Mouse (Mus musculus) T-helper 17 cell (primary cell): ENCODE results near the gene Snrnp25.

Source experiments
- in situ Hi-C, 2 experiments: fragments of 300-600 bp; cut with MboI, MseI; formaldehyde crosslinking; loops; 1 replicate in 1 of 2; 2 replicates in 1 of 2; pipeline ENCODE4 v1.15.1; 2025; ENCODE audit warnings: high pct_unique_total_duplicates in 2 of 2

Gene Snrnp25

DNA sequence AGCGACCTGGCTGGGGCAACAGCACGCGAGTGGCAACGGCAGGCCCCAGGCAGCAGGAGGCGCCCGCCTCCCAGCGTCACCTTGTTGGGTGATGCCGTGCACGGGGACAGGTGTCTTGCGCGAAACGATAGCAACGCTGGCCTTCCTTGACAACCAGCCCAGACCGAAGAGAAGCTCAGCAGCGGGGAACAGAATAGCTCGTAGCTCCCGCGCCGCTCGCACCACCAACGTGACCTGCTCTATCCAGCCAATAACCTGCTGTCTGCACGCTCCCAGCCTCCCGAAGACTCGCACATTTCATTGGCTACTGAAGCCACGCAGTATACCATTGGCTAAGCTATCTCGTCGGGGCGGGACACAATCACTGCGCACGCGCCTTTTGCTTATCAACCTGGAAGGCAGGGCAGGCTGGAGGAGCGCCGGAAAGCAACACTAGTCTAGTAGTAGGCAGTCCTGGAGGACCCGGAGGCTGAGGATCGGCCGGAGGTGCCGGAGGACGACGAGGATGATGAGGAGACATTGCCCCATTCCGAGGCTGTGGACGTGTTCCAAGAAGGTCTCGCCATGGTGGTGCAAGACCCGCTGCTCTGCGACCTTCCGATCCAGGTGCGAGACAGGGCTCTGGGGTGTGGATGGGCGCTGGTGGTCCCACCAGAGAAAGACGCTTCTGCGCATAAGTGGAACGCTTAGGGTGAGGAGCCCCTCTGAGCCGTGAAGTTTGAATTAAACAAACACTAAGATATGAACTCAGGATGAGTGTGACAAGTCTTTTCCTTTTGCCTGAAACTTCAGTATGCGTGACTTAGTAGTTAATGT is at the start of gene Snrnp25:
TSS of gene Snrnp25 (plus strand) at position 358 of the 816 bp plus-strand sequence.
- in situ Hi-C loops = no loop called here

DNA sequence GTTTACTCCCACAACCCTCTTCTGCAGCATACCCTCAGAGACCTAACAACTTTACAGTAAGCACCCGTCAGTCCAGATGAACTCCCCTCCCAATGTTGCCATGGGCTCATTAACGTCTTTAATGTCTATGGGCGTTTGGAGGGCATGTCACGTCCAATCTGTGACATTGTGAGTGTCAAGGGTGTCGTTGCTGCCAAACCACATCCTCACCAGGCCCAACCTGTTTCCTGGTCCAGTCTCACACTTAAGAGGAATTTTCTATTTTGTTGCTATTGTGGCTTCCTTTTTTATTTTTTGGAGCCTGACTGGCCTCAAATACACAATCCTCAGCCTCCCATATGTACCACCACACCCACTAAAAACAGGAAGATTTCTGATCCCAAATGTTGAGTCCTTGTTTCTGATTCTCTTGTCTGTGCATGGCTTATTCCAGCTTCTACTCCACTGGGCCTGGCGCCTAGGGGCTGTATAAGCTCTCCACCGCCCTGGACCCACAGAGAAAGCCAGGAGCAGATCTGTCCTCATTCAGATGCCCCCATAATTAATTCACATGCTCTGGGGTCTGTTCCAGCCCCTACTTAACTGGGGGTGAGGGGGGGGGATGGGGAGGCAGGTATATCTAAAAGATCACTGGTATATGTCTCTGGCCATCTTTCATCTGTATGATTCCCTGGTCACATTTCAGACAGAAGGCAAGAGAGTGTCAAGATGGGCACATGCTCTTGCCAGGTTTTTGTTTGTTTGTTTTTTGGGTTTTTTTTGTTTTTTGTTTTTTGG is 48.2 kb upstream of the Snrnp25 start:
- in situ Hi-C loops = loop anchor here in 1 of 2 experiments (10.0 to 25.0 kb wide), 2 partner anchors 470 to 892 kb away; no protein-coding TSS in a partner anchor

DNA sequence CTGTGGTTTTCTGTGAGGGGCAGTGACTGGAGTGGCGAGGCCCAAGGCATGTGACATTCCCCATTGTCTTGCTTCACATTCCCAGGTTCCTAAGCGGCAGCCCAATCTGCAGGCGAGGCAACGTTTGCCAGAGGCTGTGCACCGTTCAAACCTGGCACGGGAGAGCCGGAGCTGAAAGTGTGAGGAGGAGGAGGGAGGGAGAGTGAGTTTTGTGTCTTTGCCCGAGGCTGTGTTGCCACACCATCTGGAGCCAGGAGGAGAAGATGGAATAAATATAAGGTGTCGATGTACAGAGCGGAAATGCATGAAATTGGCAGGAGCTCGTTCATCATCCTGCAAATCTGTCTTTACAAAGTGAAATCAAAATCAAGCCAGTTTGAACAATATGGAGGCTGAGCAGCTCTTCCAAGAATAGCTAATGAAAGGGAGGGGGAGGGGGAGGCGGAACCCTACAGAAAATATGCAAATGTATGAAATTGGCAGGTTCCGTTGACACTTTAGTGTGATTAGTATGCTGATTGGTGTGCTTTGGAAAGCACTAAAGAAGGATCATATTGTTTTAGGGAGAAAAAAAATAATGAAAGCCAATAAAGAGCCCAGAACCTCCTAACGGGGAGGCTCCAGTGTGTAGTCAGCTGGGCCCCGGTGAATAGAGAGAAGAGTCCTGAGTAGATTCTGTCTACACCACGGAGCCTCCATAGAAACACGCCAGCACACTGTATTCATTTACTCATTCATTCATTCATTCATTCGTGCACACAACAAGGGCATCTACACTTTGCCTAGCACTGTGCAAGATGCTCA is 47.2 kb upstream of the Snrnp25 start:
- in situ Hi-C loops = loop anchor here in 1 of 2 experiments (10.0 to 25.0 kb wide), 2 partner anchors 471 to 893 kb away; no protein-coding TSS in a partner anchor

DNA sequence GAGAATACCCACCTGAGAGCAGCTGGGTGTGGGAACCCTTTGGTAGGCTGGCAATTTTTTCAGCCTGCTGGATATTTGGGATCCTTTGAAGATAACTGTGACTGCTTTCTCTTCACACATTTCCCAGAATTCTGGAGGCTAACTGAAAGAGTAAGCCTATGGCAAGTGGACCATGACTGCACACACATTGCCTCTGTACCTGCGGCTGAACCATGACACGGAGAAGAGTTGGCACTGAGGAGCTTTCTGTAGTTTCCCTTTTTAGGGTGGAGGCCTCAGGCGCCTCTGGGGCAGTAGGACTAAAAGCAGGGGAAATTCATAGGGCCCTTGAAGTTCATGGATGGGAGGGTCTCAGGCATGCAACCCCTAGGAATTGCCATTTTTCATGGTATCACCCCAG is 46.0 kb upstream of the Snrnp25 start:
- in situ Hi-C loops = loop anchor here in 1 of 2 experiments (10.0 to 25.0 kb wide), 2 partner anchors 472 to 894 kb away; no protein-coding TSS in a partner anchor

DNA sequence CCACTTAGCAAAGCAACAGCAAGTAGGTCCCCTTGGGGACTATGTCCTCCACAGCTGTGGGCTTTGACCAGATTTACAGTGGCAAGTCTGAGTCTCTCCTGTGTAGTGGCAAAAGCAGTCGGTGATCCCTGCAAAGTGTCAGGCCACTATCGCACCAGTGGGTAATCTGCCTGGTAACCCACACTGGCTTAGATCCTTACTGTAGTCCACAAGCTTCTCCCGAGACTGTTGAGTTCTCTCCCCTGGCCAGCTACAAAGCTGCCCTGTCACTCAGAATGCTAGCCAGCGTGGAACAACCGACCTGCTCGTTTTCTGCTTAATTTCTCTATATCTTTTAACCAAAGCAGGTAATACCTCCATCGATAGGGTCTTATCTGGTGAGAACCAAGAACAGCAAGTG is 44.9 kb upstream of the Snrnp25 start:
- in situ Hi-C loops = loop anchor here (5.0 to 25.0 kb wide), 3 partner anchors 163 to 486 kb away; partner anchors contain the start of gene Bod1 (in 1 of the 2)

DNA sequence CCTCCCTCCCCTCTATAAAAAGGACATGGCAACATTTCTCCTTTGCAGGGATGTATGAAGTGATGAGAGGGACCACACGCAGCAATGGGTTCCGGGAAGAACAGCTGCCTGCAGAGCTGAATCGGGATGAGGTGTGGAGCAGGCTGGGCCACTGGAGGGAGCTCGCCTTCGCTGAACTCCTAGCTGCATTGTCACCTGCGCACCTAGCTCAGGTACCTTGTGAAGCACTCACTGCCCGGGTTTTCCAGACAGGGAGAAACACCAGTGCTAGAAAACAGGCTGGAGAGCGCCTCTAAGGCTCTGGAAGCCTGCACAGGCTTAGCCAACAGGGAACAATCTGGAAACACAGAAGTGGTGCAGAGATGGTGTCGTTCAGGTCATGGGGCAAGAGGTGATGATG is 43.7 kb upstream of the Snrnp25 start:
- in situ Hi-C loops = loop anchor here (5.0 to 25.0 kb wide), 3 partner anchors 164 to 487 kb away; partner anchors contain the start of gene Bod1 (in 1 of the 2)

DNA sequence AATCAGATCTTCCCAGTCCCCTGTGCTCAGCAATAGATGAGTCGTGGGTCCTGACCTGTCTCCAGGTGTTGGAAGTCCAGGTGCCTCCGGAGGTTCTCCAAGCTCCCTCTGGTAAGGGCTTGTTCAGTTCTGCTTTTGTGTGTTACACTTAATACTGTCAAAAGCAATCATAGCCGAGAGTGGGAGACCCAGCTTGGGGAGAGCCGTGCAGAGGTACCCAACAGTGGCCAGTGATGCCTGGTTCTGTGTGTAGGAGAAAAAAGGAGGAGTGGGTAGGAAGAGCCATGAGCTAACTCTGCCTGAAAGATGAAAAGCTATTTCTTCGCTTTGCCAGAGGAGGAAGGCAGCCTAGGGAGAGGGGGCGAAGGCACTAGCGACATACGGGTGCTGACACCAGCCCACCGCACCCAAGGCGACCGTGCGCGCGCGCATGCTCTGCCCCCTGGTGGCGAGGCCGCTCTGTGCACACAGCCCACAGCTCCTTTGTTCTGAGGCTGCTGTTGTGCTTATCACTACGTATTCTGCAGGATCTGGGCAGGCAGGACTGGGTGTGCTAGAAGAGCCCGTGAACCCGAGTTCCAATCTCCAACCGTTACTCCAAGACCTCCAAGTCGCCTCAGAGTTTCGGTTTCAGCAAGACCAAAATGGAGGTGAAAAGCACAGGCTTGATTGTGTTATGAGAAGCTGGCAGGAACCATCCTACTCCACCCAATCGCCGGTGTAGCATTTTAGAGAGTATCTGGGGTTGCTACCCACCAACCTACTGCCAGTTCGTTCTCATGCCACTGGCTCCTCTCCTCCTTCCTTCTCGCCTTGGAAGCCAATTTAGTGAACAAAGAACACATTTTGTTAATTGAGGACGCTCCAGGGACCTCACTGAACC is 43.1 kb upstream of the Snrnp25 start:
- in situ Hi-C loops = loop anchor here (5.0 to 25.0 kb wide), 3 partner anchors 165 to 487 kb away; partner anchors contain the start of gene Bod1 (in 1 of the 2)

DNA sequence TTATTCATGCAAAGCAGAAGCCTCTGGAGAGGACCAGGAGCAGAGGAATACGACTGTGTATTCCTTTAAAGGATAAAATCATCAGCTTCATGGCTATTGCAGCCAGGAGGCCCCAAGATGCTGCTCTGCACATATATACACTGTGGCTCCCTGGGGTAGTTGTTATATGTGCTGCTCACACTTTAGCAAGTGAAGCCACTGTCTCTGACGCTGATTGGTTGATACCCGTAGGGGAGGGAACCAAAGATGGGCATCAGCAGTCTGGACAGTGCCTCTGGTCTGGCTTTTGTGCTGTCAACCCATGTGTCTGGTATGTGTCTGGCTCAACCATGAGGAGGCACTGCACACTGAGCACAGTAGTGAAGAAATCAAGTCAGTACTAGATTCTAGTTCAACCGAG is 38.5 kb upstream of the Snrnp25 start:
- in situ Hi-C loops = loop anchor here (10.0 to 25.0 kb wide), 2 partner anchors 479 to 492 kb away; partner anchors contain the start of gene Bod1 (in 1 of the 2)

DNA sequence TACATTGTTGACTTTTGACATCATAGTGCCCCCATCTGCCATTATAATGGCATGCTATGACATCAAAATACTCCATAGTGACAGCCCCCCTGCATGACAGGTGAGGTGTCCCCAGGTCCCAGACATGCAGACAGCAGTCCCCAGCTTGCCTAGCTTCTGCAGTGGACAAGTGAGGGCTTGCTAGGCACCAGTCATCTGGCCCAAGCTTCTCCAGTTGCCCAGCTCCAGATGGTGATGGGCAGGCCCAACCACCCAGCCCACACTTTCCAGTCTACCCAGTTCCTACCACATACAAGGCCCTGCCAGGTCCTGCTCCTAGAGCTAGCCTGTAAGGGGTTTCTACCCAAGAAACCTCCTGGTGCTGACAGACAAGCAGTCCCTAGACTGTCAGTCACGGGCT is 26.7 kb upstream of the Snrnp25 start:
- in situ Hi-C loops = no loop called here

DNA sequence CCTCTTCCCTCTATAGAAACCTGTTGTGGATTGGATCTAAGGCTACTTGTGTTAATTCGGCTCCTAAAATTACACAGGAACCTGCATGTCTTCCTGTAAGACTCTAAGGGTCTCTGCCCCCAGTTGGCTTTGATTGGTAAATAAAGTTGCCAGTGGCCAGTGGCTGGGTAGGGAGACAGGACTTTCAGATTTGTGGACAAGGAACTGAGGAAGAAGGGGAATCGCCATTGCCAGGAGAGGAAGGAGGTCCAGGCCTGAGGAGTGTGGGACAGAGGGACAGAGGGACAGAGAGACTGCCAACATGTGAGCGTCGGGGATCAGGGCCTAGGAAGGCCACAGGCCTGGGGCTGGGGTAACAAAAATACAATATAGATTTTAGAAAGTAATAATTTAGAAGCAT is 24.0 kb upstream of the Snrnp25 start:
- in situ Hi-C loops = no loop called here

DNA sequence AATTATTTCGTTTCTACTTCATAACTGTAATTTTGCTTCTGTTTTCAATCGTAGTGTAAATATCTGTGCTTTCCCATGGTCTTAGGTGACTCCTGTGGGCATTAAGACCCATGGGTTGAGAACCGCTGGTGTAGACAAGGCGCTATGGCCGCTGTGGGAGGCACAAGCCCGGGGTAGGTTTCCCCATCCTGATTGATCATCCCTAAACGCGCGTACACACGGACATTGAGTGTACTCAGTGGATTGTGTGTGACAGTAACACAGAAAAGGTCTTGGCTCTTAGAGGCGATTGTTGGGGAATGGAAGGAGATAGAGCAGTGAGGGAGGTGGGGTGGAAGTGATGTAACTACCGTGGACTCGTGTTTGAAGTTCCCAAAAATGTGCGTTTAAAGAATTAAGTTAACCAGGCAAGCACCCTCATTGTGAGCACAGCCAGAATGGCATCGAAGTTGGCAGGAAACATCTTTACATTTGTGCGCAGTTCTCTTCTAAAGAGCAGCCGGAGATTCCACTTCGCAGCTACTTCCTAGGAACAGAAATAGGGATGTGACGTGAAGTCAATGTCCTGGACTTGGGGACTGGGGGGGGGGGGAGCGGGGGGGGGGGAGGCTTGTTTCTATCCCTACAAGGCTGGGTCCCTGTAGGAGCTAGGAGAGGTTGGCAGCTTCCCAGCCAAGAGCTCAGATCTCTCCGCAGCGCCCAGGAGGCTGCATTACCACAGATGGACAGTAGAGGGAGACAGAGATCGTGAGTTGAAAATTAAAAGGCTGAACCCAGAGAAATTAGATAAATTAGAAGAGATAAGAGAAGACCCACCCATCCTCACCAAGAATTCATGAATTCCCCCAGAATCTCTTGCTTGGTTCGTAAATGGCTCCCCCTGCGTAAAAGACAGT is 23.0 kb upstream of the Snrnp25 start:
- in situ Hi-C loops = no loop called here

DNA sequence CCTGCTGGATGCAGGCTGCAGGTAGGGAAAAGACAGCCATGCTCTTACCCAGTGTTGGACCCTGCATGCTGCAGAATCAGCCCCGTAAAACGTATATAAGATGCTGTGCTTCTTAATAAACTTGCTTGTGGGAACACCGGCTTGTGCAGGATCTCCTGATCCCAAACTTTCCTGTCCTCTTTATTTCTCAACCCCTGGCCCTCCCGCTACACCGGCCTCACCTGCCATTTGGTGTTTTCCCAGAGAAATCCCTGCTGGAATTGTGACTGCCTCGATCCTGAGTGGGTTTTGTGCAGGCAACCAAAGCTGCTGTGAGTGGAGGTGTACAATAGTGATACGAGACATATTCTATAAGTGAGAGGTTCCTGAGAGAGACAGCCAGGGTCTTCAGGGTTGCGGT is 20.7 kb upstream of the Snrnp25 start:
- in situ Hi-C loops = no loop called here

DNA sequence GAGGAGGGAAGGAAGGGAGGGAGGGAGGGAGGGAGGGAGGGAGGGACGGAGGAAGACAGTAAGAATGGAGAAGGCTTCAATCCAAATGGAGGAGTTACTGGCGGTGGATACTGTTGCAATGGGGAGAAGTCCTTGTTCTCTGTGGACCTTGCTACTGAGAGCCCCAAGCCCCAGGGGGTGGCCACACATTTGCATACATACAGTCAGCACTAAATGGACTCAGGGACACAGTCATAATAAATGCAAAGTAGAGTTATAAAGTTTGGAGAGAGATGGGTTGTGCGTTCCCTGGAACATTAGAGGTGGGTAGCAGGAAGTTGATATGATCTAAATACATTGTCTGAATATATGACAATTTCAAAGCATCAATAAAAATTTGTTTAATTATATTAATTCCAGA is 19.2 kb upstream of the Snrnp25 start:
- in situ Hi-C loops = no loop called here

DNA sequence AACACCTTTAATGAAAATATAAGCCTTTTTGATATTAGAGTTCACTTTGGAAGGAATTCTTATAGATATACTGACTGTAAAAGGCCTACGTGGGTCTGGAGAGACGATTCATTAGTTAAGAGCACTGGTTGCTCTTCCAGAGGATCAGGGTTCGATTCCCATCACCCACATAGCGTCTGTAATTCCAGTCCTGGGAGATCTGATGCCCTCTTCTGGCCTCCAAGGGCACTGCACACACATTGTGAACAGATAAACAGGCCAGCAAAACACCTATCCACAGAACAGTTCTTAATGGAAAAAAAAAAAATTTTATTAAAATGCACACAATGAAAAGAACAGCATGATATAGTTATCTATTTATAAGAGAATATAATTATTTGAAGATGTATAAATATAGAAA is 18.0 kb upstream of the Snrnp25 start:
- in situ Hi-C loops = no loop called here

DNA sequence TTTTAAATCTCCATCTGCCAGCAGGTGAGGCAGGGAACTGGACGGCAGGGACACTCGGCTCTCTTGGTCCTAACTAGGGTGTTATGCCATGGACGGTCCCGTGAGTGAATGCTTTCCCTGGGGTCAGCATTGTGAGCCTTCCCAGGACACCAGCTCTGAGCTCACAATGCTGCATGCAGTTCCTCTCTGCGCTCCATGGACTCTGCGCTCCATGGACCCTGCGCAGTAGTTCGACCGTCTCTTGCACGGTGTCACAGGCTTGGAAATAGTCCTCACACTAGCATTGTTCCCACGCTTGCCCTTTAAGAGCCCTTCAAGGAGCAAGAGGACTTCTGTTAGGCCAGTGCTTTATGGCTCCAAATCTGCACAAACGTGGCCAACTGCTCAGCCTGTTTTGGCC is 16.3 kb upstream of the Snrnp25 start:
- in situ Hi-C loops = no loop called here

DNA sequence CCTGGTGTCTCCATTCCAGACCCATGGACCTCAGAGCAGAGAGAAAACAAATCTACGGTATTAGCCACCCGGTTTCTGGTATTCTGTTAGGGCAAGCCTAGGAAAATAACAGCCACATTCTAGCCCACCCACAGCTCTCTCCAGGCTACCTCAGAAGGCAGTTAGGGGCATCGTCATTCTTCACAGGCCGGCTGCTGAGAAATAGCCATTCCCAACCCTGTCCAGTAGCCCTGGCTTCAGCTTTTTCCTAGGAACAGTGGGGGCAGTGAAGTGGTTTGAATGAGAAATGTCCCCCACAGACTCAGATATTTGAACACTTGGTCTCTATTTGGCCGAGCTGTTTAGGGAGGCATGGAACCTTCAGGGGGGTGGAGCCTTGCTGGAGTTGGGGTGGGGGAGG is 15.8 kb upstream of the Snrnp25 start:
- in situ Hi-C loops = no loop called here

DNA sequence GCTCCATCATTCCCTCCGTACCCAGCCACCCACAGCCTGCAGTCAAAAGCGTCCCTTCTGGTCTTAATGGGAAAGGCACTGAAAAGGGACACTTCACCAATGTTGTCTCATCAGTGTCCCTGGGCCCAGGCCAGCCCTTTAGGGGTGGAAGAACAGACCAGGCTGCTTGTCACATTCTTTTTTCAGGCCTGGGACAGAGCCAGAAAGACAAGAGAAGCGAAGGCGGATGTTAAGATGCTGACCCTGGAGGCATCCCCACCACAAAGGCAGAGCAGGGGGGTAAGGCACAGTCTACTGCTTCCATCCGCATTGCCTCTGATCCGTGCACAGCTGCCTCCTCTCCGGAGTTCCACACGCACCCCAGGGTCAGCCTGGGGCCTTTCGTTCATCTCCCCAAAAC is 15.1 kb upstream of the Snrnp25 start:
- in situ Hi-C loops = no loop called here

DNA sequence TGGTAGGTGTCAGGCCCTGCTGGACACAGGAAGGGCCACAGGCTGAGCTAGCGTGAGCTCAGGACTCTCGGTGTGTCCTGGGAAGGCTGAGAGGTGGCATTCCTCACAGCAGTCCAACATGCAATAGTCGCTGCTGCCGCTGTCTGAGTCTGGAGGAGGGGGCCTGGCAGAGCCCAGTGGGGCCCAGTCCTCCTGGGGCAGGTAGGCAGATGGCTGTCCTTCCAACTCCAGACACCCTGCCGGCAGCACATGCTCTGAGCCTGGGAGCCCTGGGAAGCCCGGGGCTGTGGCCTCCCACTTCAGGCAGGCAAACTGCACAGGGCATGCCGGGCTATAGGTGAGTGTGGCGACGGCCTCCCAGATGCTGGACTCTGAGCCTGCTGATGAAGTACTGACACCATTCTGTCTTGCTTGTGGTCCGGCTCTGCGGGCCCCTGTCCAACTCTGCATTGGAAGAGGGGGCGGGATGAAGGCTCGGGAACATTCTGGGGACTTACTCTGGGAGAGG is 14.6 kb upstream of the Snrnp25 start:
- in situ Hi-C loops = no loop called here

DNA sequence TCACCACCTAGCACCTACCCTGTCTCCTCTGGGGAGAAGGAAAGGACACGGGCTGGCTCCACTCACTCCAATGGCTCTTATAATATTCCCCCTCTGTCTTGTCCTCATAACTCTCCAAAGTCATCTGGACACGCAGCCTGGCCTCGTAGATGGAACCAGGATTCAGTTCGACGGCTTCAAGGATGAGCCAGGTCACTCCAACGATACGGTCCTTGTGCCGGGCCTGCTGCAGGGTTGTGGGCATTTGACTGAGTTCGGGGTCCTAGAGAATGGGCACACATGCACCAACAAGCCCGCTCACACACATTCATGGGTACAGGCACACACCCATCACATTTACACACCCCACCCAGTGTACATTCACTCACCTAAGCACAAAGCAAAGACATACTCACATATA is 12.1 kb upstream of the Snrnp25 start:
- in situ Hi-C loops = no loop called here
